Mouse (Mus musculus) erythroblast, embryonic 14.5 days (primary cell): Measurements from ENCODE around the gene Tm6sf1.

Experiments used
- GATA1 ChIP-seq: IDR thresholded peaks from 2 replicates; pipeline ENCODE4 v1.6.1; 2012; ENCODE audit warnings: low read length, inconsistent platforms, mixed read lengths
- TAL1 ChIP-seq: IDR thresholded peaks from 3 replicates; pipeline ENCODE4 v1.6.1; 2012; ENCODE audit warnings: low read length, inconsistent platforms, mixed read lengths

DNA sequence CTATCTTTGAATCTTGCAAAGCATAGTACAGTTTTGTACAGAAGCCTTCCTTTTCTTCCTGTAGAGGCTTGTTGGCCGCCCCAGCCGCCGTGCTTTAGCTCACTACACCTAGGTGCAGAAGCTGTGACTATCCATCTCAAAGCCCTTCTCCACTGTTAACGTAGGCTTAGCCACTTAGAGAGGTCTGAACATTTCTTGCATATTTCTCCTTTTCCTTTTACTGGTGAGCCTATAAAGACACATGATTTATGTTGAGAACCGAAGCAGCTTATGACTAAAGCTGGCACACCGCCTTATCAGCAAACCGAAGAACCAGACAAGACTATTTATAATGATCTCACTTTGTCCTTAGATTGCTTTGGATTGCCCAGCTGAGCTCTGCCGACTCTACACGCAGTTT lies 16.6 kb downstream of the Tm6sf1 start:
- TF ChIP-seq TAL1, result no peak
- TF ChIP-seq GATA1, result no peak
